Mouse (Mus musculus) heart, adult 8-10 months (tissue): Measurements from ENCODE around the gene Tm9sf2. TPM values are rescaled to one million over a fixed set of nuclear protein-coding genes. Genes with fewer than 3 reads are reported as not detected.
"Not testable (repeated sequence)": the region's sequence is repeated elsewhere in the genome, so short reads cannot be mapped to it uniquely, and the experiment has no call there.

Source experiments
- DNase-seq: peaks from one replicate; pipeline ENCODE4 v3.0.0; 2022; ENCODE audit warnings: low spot score
- total RNA-seq, 4 experiments: library from RNA; stranded (reverse); gene quantifications; 2 replicates each; pipeline ENCODE4 v1.2.4; 2022

Gene Tm9sf2
- total RNA-seq: 100 to 1,000 TPM; 120 to 144 (median 136) TPM

- DNase-seq: peak; percentile 92
These were observed at the start of gene Tm9sf2 for GRCm38 (mm10) chr14:122106822-122107468. Gene Tm9sf2 (plus strand): TSS chr14:122107038.

DNA sequence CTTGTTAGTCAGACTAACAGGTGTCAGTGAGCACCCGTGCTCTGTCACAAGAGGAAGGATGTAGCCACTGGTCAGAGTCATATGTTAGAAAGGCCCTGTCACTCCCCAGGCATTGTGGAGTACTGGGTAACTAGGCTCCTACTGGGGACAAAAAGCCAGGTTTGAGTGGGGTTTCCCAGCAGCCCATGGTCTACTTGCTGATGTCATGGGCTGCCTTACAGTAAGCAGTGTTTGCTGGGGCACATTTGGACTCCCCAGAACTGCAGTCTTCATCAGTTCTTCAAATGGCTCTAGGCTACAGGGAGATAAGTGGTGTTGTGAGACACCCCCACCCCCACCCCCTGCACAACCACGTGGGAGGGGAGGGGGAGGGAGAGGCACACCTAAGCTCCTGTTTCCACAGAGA is 48.9 kb upstream of the Tm9sf2 start:
- DNase-seq: no peak

DNA sequence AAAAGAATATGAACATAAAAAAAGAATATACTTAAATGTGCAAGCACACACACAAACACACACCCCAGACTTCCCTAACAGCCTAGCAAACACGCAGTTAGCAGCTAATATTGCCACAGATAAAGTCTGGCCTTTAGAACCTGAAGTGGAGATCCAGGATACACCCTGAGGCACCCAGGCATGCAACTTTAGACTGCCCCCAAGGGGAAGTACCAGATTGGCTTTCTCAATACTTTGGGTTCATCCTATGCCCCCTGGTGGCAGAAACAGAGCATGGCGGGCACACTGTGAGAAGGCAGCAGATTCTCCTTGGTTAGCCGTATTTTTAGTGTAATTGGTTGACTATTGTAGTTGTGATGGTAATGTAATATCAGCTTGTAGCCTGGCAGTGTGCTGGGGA is 46.2 kb upstream of the Tm9sf2 start:
- DNase-seq: peak; percentile 87

GRCm38 (mm10) chr14:122061376-122061775 is 45.5 kb upstream of the Tm9sf2 start:
- DNase-seq: no peak

- DNase-seq: no peak
These were observed 44.3 kb upstream of the Tm9sf2 start for GRCm38 (mm10) chr14:122062411-122063090.

- no peak for DNase-seq
These were observed 43.2 kb upstream of the Tm9sf2 start for GRCm38 (mm10) chr14:122063599-122063998.

GRCm38 (mm10) chr14:122064519-122064918 is 42.3 kb upstream of the Tm9sf2 start:
- DNase-seq: peak; percentile 63

- no peak for DNase-seq
These were observed 40.6 kb upstream of the Tm9sf2 start for GRCm38 (mm10) chr14:122066243-122066642.

GRCm38 (mm10) chr14:122068036-122068435 is 38.8 kb upstream of the Tm9sf2 start:
- DNase-seq: not testable (repeated sequence)

DNA sequence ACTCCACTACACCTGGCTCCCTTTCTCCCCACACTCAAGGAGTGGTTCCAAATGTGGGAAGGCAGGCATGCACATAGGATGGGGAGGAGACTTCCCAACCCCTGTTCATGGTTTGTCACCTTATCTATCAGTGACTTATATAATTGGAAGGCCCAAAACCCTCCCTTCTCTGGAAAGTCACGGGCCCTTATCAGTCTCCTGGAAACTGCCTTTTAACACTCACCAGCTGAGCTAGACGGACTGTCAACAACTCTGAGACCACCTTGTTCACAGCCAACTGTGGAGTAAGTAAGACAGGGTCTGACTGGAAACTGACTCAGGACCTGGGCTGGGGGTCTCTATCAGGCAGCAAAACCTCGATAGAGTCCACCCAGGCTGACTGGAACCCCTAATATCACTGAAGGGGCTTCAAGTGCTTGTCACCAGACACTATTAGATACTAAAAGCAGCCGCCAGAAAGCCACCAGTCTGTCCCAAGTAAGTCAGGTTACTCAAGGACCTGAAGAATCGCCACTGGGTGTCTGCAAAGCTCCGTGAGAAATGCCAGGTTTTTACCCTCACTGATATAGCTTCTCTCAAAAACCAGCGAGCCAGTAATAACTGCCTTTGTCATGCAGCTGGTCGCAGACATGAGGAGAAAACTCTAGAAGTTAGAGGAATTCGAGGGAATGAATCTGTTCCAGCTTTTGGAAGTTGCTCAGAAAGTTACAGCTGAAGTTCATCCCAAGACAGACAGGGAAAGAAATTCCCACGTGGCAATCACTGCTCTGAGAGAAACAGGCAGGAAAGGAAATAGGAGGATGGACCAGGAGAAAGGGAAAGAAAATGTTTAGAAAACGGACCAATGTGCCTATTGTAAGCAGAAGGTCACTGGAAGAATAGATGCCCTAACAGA is 37.8 kb upstream of the Tm9sf2 start:
- peak; percentile 48 for DNase-seq

GRCm38 (mm10) chr14:122069948-122070347 is 36.9 kb upstream of the Tm9sf2 start:
- no peak for DNase-seq

DNA sequence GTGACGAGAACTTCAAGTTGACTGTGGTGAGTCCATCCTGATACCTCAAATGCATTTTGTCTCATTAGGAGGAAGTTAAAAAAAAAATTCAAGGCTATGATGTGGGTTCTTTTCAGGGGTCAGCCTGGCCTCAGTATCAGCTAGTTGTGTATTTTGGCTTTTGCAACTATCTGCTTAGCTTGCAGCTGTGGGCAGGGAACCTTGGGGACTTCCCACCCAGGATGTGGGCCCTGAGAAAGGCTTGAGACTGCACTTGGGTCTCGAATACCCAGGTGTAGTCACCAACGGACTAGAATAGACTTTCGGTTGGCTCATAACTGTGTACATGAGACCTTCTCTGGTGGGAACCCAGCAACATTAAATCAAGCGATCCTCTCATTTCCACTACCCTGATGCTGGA is 33.4 kb upstream of the Tm9sf2 start:
- no peak for DNase-seq

- no peak for DNase-seq
These were observed 32.5 kb upstream of the Tm9sf2 start for GRCm38 (mm10) chr14:122074360-122074759.

- DNase-seq: peak; percentile 41
These were observed 31.2 kb upstream of the Tm9sf2 start for GRCm38 (mm10) chr14:122075485-122076200.

GRCm38 (mm10) chr14:122077017-122077416 is 29.8 kb upstream of the Tm9sf2 start:
- DNase-seq: no peak

DNA sequence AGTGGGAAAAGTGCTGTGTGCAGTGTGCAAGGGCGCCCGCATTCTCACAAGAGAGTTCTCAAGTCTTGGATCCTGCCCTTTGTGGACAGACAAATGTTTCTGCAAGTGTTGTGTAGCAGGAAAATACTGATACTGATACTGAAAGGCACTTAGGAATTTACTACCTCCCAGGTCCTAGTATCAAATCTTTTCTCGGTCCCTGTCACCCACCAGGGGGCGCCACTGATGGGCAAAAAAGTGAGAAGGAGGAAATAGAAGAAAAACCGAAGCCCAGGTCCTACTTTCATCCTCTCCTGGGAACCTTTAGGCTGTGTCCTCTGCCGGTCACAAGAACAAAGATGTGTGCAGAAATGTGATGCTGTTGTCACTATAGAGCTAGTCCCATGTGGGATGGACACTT is 27.4 kb upstream of the Tm9sf2 start:
- DNase-seq: peak; percentile 15

GRCm38 (mm10) chr14:122079921-122080320 is 26.9 kb upstream of the Tm9sf2 start:
- DNase-seq: no peak

GRCm38 (mm10) chr14:122081308-122081707 is 25.5 kb upstream of the Tm9sf2 start:
- no peak for DNase-seq

DNA sequence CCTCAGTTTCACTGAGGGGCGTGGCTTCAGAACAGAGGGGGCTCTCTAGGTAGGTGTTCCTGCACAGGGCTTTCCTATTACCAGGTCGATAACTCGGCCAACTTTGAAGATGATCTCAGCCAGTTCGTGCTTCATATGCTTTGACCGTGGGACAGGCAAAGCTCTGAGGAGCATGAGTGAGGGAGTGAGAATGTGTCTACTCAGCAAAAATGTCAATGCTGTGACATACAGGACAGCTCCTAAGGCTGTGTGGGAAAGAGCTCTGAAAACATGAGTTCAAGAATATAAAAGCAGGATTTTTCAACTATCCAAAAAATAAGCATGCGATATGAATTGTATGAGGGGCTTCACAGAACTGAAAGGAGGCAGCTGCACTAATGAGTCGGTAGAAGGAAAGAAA is 23.3 kb upstream of the Tm9sf2 start:
- no peak for DNase-seq

DNA sequence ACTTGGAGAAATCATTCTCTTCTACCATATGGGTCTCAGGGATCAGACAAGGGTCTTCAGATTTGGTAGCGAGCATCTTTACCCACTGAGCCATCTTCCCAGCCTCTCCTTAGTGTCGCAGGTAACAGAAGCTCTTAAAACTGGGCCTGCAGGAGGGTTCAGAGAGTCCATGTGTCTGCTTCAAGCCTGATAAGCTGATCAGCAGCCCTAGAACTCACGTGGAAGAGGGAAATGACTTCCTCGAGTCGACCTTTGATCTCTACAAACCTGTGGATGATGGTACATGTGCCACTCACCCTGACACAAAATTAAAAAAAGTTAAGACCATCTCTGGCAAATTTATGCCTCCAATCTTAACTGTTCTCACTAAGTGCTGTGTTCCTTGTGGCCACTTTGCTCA is 18.9 kb upstream of the Tm9sf2 start:
- no peak for DNase-seq

GRCm38 (mm10) chr14:122092363-122092762 is 14.5 kb upstream of the Tm9sf2 start:
- DNase-seq: no peak

DNA sequence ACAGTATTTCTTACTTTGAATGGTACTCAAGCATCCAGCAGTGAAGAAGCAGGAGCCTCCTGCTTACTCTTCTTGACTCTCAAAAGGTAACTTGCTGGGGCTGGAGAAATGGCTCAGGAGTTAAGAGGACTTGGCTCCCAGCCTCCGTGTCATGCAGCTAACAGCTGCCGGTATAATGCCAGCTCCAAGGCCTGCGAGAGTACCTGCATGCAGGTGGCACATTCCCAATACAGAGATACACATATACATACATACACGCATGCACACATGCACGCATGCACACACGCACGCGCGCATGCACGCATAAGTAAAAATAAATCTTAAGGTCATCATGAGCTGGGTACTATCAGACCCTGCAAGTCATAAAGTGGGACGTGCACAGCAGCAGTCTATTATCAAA is 10.5 kb upstream of the Tm9sf2 start:
- no peak for DNase-seq
